Mouse (Mus musculus) olfactory bulb, adult 2 months (tissue): ENCODE results near the gene Lypd6b.

ENCODE experiments used
- CTCF ChIP-seq: fragments of 200-500 bp; IDR thresholded peaks from 2 replicates; pipeline ENCODE4 v1.5.1; 2012; ENCODE audit warnings: low read depth, mild to moderate bottlenecking, low read length, moderate library complexity; ENCODE audit not compliant: insufficient read depth
- POLR2A ChIP-seq: fragments of 200-500 bp; IDR thresholded peaks from 2 replicates; pipeline ENCODE4 v1.6.1; 2012; ENCODE audit warnings: mild to moderate bottlenecking, low read depth, low read length, moderate library complexity; ENCODE audit not compliant: insufficient read depth

DNA sequence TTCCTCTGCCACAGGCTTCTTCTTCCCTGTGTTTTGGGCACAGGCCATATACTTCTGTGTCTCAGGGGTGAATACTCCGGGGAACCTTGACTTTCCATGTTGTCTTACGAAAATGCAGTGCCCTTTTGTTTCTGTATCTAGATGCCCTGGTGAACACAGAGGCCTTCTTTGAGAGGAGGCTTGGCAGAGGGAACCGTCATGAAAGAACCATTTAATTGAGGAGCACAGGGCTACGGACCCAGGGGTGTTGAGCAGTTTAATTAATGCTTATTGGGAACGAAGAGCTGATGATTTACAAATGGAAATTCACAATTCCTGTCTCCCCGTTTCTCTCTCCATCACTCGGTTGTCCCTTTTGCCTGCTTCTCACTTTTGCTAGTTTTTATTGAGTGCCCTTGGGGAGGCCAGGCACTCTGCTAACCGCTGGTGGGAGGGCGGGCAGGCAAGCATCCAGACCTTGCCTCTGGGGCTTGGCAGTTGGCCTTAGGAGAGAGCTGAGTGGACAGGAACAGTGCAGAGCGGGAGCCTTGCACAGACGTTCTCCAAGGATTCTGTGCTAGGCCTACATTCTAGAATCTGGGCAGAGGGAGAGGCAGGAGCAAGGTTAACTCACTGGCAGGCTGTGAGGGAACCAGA is 18.4 kb downstream of the Lypd6b start:
- TF ChIP-seq CTCF (no peak), POLR2A (no peak)
